Mouse (Mus musculus) CH12.LX (cell line): ENCODE measurements around the gene Bcr.

Source experiments
- CHD2 ChIP-seq: IDR thresholded peaks from 2 replicates; pipeline ENCODE4 v1.6.1; 2011; ENCODE audit warnings: low read length, improper control_type of control experiment
- GABPA ChIP-seq: IDR thresholded peaks from 2 replicates; pipeline ENCODE4 v1.6.1; 2012; ENCODE audit warnings: low read depth, low read length, improper control_type of control experiment, inconsistent platforms; ENCODE audit not compliant: insufficient replicate concordance
- HCFC1 ChIP-seq: IDR thresholded peaks from 2 replicates; pipeline ENCODE4 v1.6.1; 2012; ENCODE audit warnings: low read depth, mild to moderate bottlenecking, inconsistent platforms, low read length, improper control_type of control experiment
- MAX ChIP-seq: IDR thresholded peaks from 2 replicates; pipeline ENCODE4 v1.6.1; 2011; ENCODE audit warnings: low read length, improper control_type of control experiment
- NRF1 ChIP-seq: IDR thresholded peaks from 2 replicates; pipeline ENCODE4 v1.6.1; 2014; ENCODE audit warnings: low read depth, mild to moderate bottlenecking, inconsistent platforms, low read length, improper control_type of control experiment, moderate library complexity
- POLR2A ChIP-seq: IDR thresholded peaks from 2 replicates; pipeline ENCODE4 v1.6.1; 2011; ENCODE audit warnings: low read depth, mild to moderate bottlenecking, improper control_type of control experiment, low read length
- RAD21 ChIP-seq: IDR thresholded peaks from 2 replicates; pipeline ENCODE4 v1.6.1; 2011; ENCODE audit warnings: low read depth, mild to moderate bottlenecking, low read length, improper control_type of control experiment, moderate library complexity
- ZC3H11A ChIP-seq: IDR thresholded peaks from 2 replicates; pipeline ENCODE4 v1.6.1; 2012; ENCODE audit warnings: low read depth, mild to moderate bottlenecking, inconsistent platforms, low read length, improper control_type of control experiment
- ZMIZ1 ChIP-seq: IDR thresholded peaks from 2 replicates; pipeline ENCODE4 v1.6.1; 2012; ENCODE audit warnings: low read depth, mild to moderate bottlenecking, inconsistent platforms, low read length, improper control_type of control experiment

- TF ChIP-seq ZMIZ1 = no peak
- no peak for TF ChIP-seq NRF1
- no peak for TF ChIP-seq MAX
- TF ChIP-seq POLR2A = no peak
- no peak for TF ChIP-seq HCFC1
- no peak for TF ChIP-seq RAD21
- no peak for TF ChIP-seq GABPA
- TF ChIP-seq ZC3H11A = no peak
- no peak for TF ChIP-seq CHD2
Observed at GRCm38 (mm10) chr10:75112405-75112804, 52.0 kb downstream of the Bcr start.
